Mouse (Mus musculus) mouse embryonic stem cell (cell line): ENCODE measurements around the gene Dner.

Experiments used
- in situ Hi-C, 2 experiments: fragments of 300-500 bp; cut with MboI; formaldehyde crosslinking; loops; 1 replicate in 1 of 2; 3 replicates in 1 of 2; pipeline ENCODE4 v1.14.3; 2019 to 2020; ENCODE audit warnings: low sequenced_read_pairs in 2 of 2, low pct_unique_long_range_greater_than_20kb in 1 of 2, mixed read lengths in 1 of 2; ENCODE audit not compliant: unreplicated experiment in 1 of 2

The Dner gene

GRCm38 (mm10) chr1:84561387-84561786 is 134.6 kb downstream of the Dner start:
- in situ Hi-C loops: no loop called here

GRCm38 (mm10) chr1:84556546-84557511 is 139.2 kb downstream of the Dner start:
- in situ Hi-C loops: no loop called here

- in situ Hi-C loops: no loop called here
Measured at GRCm38 (mm10) chr1:84552005-84552404, 144.0 kb downstream of the Dner start.

GRCm38 (mm10) chr1:84550065-84550368 is 146.0 kb downstream of the Dner start:
- in situ Hi-C loops: no loop called here

- in situ Hi-C loops: no loop called here
Measured at GRCm38 (mm10) chr1:84549367-84550064, 146.5 kb downstream of the Dner start.

GRCm38 (mm10) chr1:84536069-84536468 is 160.0 kb downstream of the Dner start:
- in situ Hi-C loops: no loop called here

- in situ Hi-C loops: no loop called here
Measured at GRCm38 (mm10) chr1:84525514-84525913, 170.5 kb downstream of the Dner start.

- in situ Hi-C loops: no loop called here
Measured at GRCm38 (mm10) chr1:84524413-84524812, 171.6 kb downstream of the Dner start.

- in situ Hi-C loops: no loop called here
Measured at GRCm38 (mm10) chr1:84522963-84523280, 173.1 kb downstream of the Dner start.

- in situ Hi-C loops: no loop called here
Measured at GRCm38 (mm10) chr1:84522256-84522962, 173.6 kb downstream of the Dner start.

GRCm38 (mm10) chr1:84518347-84518746 is 177.7 kb downstream of the Dner start:
- in situ Hi-C loops: no loop called here

- in situ Hi-C loops: no loop called here
Measured at GRCm38 (mm10) chr1:84513201-84513600, 182.8 kb downstream of the Dner start.

- in situ Hi-C loops: loop anchor here in 1 of 2 experiments (10.0 kb wide), 1 partner anchor 376 kb away; no protein-coding TSS in a partner anchor
Measured at GRCm38 (mm10) chr1:84508510-84508909, 187.5 kb downstream of the Dner start.

- in situ Hi-C loops: loop anchor here in 1 of 2 experiments (10.0 kb wide), 1 partner anchor 377 kb away; no protein-coding TSS in a partner anchor
Measured at GRCm38 (mm10) chr1:84507568-84507967, 188.5 kb downstream of the Dner start.

GRCm38 (mm10) chr1:84506984-84507546 is 189.0 kb downstream of the Dner start:
- in situ Hi-C loops: loop anchor here in 1 of 2 experiments (10.0 kb wide), 1 partner anchor 378 kb away; no protein-coding TSS in a partner anchor

GRCm38 (mm10) chr1:84500673-84501072 is 195.3 kb downstream of the Dner start:
- in situ Hi-C loops: loop anchor here in 1 of 2 experiments (10.0 kb wide), 1 partner anchor 384 kb away; no protein-coding TSS in a partner anchor

- in situ Hi-C loops: loop anchor here (25.0 kb wide), 2 partner anchors 196 to 754 kb away; partner anchors contain the start of gene Dner (in 1 of the 2)
Measured at GRCm38 (mm10) chr1:84491732-84492131, 204.3 kb downstream of the Dner start.

GRCm38 (mm10) chr1:84488546-84488945 is 207.5 kb downstream of the Dner start:
- in situ Hi-C loops: loop anchor here (25.0 kb wide), 2 partner anchors 199 to 751 kb away; partner anchors contain the start of gene Dner (in 1 of the 2)
